Mouse (Mus musculus) heart, postnatal 0 days (tissue): ENCODE measurements at regions not wholly inside any gene's neighbourhood (a gene's known extent, or its start where the extent isn't known, plus 50 kb on each side); places are given as distances from the start of the nearest gene placed in this dataset.

Experiments used
- ATAC-seq: fragments of 200-750 bp; cut with Nextera tagmentation; 2 replicates; pipeline ENCODE4 v1.8.0; 2017; ENCODE audit warnings: low read depth, moderate number of reproducible peaks, moderate library complexity; ENCODE audit not compliant: insufficient read depth
- DNase-seq: peaks from one replicate; pipeline ENCODE4 v3.0.0-alpha.2; 2016; ENCODE audit warnings: low spot score
- H3K27ac ChIP-seq: fragments of 300-500 bp; sonication (generic); 2 replicates; pipeline ENCODE4 v1.5.1; 2014; ENCODE audit warnings: low read depth, mild to moderate bottlenecking
- H3K27me3 ChIP-seq: fragments of 300-500 bp; sonication (generic); 2 replicates; pipeline ENCODE4 v1.6.1; 2014; ENCODE audit warnings: low read length, mixed read lengths; ENCODE audit not compliant: control insufficient read depth, insufficient read depth
- H3K36me3 ChIP-seq: fragments of 300-500 bp; sonication (generic); replicated peaks from 2 replicates; pipeline ENCODE4 v1.6.1; 2014; ENCODE audit warnings: low read length, mixed read lengths; ENCODE audit not compliant: control insufficient read depth, insufficient read depth
- H3K4me1 ChIP-seq: fragments of 300-500 bp; sonication (generic); 2 replicates; pipeline ENCODE4 v1.6.1; 2014; ENCODE audit warnings: antibody characterized with exemption; ENCODE audit not compliant: control insufficient read depth, insufficient read depth
- H3K4me2 ChIP-seq: fragments of 300-500 bp; sonication (generic); 2 replicates; pipeline ENCODE4 v1.6.1; 2014; ENCODE audit warnings: low read depth, mild to moderate bottlenecking, low read length, moderate library complexity
- H3K4me3 ChIP-seq: fragments of 300-500 bp; sonication (generic); 2 replicates; pipeline ENCODE4 v1.5.1; 2014; ENCODE audit warnings: low read depth, low read length
- H3K9ac ChIP-seq: fragments of 300-500 bp; sonication (generic); replicated peaks from 2 replicates; pipeline ENCODE4 v1.6.1; 2014; ENCODE audit warnings: low read depth, low read length, mixed read lengths
- H3K9me3 ChIP-seq: fragments of 300-500 bp; sonication (generic); replicated peaks from 2 replicates; pipeline ENCODE4 v1.6.1; 2016; ENCODE audit warnings: low read length; ENCODE audit not compliant: control insufficient read depth
- CTCF ChIP-seq: IDR thresholded peaks from 2 replicates; pipeline ENCODE4 v1.5.1; 2016; ENCODE audit warnings: antibody characterized with exemption, control low read depth, low read depth
- EP300 ChIP-seq: IDR thresholded peaks from 2 replicates; pipeline ENCODE4 v1.6.1; 2016; ENCODE audit warnings: antibody characterized with exemption, low read depth
- WGBS: fragments of 180-500 bp; shearing (Covaris S2); extraction: QIAGEN DNeasy Blood & Tissue Kit; methylation state at CpG from one replicate; pipeline ENCODE4 v1.1.7; 2014; 5-methylcytosine and 5-hydroxymethylcytosine counted together

DNA sequence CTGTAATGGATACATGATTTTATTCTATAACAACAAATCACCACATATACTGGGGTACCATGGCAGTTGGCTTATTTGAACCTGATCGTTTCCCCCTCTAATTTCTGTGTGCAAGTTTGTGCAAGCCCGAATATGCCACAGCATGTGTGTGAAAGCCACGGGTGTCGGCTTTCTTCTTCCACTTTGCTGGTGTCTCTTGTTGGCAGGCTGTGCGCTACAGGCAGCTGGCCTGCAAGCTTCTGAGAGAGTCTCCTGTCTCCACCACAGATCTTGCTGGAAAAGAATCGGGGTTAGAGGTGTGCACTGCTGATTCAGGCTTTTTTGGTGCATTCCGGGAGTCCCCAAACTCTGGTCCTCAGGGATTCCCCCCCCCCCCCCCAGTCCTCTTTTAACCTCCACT lies 142.0 kb upstream of the Kazn start:
- no peak for ATAC-seq
- Histone ChIP-seq H3K27ac (no peak overlapping the region), H3K4me3 (no peak overlapping the region), H3K27me3 (no peaks in the 10 kb centered on the region), H3K4me2 (no peak overlapping the region), H3K9ac (no peak overlapping the region), H3K4me1 (no peaks in the 10 kb centered on the region), H3K36me3 (no peaks in the 10 kb centered on the region), H3K9me3 (no peaks in the 10 kb centered on the region)
- TF ChIP-seq EP300 = no peak
- no peak for TF ChIP-seq CTCF
- 76% methylated on average over 7 of the region's 7 CpGs for WGBS
- DNase-seq = no peak

GRCm38 (mm10) chr4:142378452-142378851 lies 139.3 kb upstream of the Kazn start:
- 53% methylated on average over 9 of the region's 9 CpGs for WGBS
- Histone ChIP-seq H3K4me3 (no peak overlapping the region), H3K27ac (no peak overlapping the region), H3K36me3 (no peaks in the 10 kb centered on the region), H3K4me1 (no peaks in the 10 kb centered on the region), H3K4me2 (no peak overlapping the region), H3K9me3 (no peaks in the 10 kb centered on the region), H3K9ac (no peak overlapping the region), H3K27me3 (no peaks in the 10 kb centered on the region)
- TF ChIP-seq EP300 (no peak), CTCF (no peak)
- ATAC-seq (no peak), DNase-seq (no peak)

DNA sequence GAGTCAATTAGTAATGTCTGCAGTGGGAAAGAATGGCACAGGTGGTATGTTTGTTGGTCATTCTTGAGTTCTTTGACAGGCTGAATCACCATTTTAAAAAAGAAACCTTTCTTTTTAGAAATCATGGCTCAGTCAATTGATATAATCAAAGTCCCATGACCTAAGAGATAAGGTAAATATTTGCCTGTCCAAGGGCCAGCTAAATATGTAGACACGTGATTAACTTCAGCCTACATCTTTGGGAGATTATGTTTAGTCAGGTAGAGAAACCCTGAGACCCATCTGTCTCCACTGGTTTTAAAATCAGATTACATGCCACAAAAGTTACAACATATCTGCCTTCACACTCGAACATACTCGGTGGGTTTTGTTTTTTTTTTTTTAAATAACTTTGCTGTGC lies 128.6 kb upstream of the Kazn start:
- Histone ChIP-seq H3K4me1 (no peaks in the 10 kb centered on the region), H3K9me3 (peaks cover 8% of the 10 kb centered on the region), H3K4me3 (no peak overlapping the region), H3K9ac (no peak overlapping the region), H3K27me3 (no peaks in the 10 kb centered on the region), H3K4me2 (no peak overlapping the region), H3K27ac (no peak overlapping the region), H3K36me3 (no peaks in the 10 kb centered on the region)
- WGBS = 58% methylated on average over 3 of the region's 3 CpGs
- TF ChIP-seq CTCF (no peak), EP300 (no peak)
- no peak for ATAC-seq
- no peak for DNase-seq

DNA sequence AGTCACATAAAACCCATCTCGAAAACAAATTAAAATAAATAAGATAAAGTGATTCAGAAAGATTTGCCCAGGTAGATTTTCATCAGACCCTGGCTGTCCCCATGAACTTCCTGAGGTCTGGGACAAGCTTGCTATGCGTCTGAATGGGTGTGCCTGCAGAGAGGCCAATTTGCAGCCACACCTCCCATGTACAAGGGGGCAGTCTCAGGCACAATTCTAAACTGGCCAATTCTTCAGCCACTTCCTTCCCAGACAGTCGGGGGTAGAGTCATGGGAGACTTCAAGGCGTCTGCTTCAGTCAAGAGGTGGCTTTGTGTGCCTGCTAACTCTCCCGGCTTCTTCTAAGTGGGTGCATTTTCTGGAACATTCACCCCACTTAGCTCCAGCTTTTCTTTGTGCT lies 122.9 kb upstream of the Kazn start:
- Histone ChIP-seq H3K36me3 (no peaks in the 10 kb centered on the region), H3K9me3 (peaks cover 8% of the 10 kb centered on the region), H3K27ac (no peak overlapping the region), H3K27me3 (no peaks in the 10 kb centered on the region), H3K4me1 (no peaks in the 10 kb centered on the region), H3K4me3 (no peak overlapping the region), H3K9ac (no peak overlapping the region), H3K4me2 (no peak overlapping the region)
- TF ChIP-seq CTCF (no peak), EP300 (no peak)
- WGBS = 56% methylated on average over 5 of the region's 5 CpGs
- DNase-seq (no peak), ATAC-seq (no peak)

DNA sequence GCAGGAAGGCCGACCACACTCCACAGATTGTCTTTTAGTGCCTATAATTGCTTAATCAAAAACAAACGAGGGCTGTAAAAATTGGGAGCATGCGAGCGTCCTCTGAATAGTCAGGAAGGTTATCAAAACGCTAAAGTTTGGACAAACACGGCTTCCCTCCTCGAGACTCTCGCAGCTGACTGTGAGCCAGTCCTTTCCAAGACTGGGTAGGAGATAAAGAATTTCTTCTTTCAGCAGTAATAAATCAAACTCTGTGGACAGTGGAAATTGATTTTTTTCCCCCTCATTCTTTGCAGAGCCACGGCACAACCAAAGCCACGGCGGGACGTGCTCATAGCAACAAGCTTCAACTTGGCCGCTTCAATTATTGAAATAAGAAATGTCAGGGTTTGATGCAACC lies 119.7 kb upstream of the Kazn start:
- H3K36me3 ChIP-seq = no peaks in the 10 kb centered on the region
- H3K27me3 ChIP-seq = no peaks in the 10 kb centered on the region
- no peak overlapping the region for H3K4me3 ChIP-seq
- H3K4me2 ChIP-seq = no peak overlapping the region
- ATAC-seq (no peak), DNase-seq (no peak)
- 63% methylated on average over 13 of the region's 13 CpGs for WGBS
- H3K27ac ChIP-seq = no peak overlapping the region
- no peak for TF ChIP-seq CTCF
- no peak for TF ChIP-seq EP300
- no peaks in the 10 kb centered on the region for H3K9me3 ChIP-seq
- H3K9ac ChIP-seq = no peak overlapping the region
- H3K4me1 ChIP-seq = no peaks in the 10 kb centered on the region

DNA sequence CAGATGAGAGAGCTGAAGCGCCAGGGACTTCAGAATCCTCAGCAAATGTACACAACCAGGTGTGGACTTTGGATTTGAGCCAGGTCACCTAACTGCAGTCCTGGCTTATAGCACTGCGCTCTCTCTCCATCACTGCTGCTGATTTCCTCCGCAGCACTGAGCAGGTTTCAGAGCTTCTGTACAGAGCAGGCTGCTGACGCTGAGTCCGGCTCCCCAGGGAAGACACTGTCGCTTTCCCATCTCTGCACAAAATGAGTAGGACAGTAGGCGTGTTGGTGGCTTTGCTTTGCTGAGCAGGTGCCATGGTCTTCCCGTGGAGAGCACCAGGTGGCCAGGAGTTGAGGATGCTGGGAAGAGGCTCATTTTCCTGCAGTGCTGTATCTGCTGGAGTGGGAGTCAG lies 116.2 kb upstream of the Kazn start:
- no peaks in the 10 kb centered on the region for H3K27me3 ChIP-seq
- no peak overlapping the region for H3K4me2 ChIP-seq
- no peak overlapping the region for H3K27ac ChIP-seq
- no peaks in the 10 kb centered on the region for H3K36me3 ChIP-seq
- H3K9me3 ChIP-seq = no peaks in the 10 kb centered on the region
- no peak for TF ChIP-seq EP300
- TF ChIP-seq CTCF = no peak
- H3K9ac ChIP-seq = no peak overlapping the region
- 86% methylated on average over 8 of the region's 8 CpGs for WGBS
- no peak overlapping the region for H3K4me3 ChIP-seq
- DNase-seq (no peak), ATAC-seq (no peak)
- no peaks in the 10 kb centered on the region for H3K4me1 ChIP-seq
